Mouse (Mus musculus) liver, adult 2 months (tissue): Measurements from ENCODE around the gene Pygm.

Experiments
- CTCF ChIP-seq: fragments of 200-500 bp; IDR thresholded peaks from 2 replicates; pipeline ENCODE4 v1.5.1; 2011; ENCODE audit warnings: low read depth, low read length, control low read depth
- POLR2A ChIP-seq: fragments of 200-500 bp; IDR thresholded peaks from 2 replicates; pipeline ENCODE4 v1.6.1; 2011; ENCODE audit warnings: low read length, control low read depth; ENCODE audit not compliant: insufficient read depth; ENCODE audit errors: extremely low read depth

DNA sequence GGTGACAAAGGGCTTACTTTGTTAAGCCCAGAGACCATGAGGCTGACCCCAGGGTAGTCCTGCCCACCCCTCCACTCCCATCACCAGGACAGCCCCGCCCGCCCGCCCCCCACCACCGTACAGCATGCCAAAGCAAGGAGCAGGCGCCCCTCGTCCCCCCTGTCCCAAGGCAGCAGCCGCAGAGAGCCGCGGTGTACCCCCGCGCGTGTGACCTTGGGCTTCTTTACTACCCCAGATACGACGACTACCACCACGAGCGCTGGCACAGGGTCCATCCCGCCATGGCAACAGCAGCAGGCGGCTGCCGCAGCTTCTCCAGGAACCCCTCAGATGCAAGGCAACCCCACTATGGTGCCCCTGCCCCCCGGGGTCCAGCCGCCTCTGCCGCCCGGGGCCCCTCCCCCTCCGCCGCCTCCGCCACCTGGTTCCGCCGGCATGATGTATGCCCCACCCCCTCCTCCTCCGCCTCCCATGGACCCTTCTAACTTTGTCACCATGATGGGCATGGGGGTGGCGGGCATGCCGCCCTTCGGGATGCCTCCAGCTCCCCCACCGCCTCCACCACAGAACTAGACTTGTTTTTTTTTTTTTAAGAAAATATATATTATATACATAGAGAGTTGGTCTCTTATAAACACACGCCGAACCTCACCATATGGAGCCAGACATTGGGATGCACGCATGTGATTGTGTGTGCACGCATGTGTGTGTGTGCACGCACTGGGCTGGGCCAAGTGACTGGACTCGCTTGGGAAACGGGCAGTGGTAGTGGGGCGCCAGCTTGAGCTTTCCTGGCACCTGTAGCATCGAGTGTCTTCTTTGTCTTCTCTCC, 8.6 kb upstream of the Pygm start:
- TF ChIP-seq CTCF: no peak
- no peak for TF ChIP-seq POLR2A
